Mouse (Mus musculus) hindbrain, postnatal 0 days (tissue): Measurements from ENCODE around the gene Klhl26. TPM values are rescaled to one million over a fixed set of nuclear protein-coding genes. Genes with fewer than 3 reads are reported as not detected.

Experiments used
- ATAC-seq: fragments of 200-750 bp; cut with Nextera tagmentation; 2 replicates; pipeline ENCODE4 v1.8.0; 2017; ENCODE audit warnings: mild to moderate bottlenecking, moderate TSS enrichment, moderate library complexity
- DNase-seq: peaks from one replicate; pipeline ENCODE4 v3.0.0-alpha.2; 2015; ENCODE audit warnings: low spot score
- H3K27ac ChIP-seq: fragments of 300-500 bp; sonication (generic); 2 replicates; pipeline ENCODE4 v1.5.1; 2014; ENCODE audit warnings: mild to moderate bottlenecking
- H3K27me3 ChIP-seq: fragments of 300-500 bp; sonication (generic); 2 replicates; pipeline ENCODE4 v1.6.1; 2014; ENCODE audit warnings: low read length, mixed read lengths; ENCODE audit not compliant: insufficient read depth
- H3K36me3 ChIP-seq: fragments of 300-500 bp; sonication (generic); 2 replicates; pipeline ENCODE4 v1.6.1; 2014; ENCODE audit warnings: low read length, mixed read lengths; ENCODE audit not compliant: insufficient read depth
- H3K4me1 ChIP-seq: fragments of 300-500 bp; sonication (generic); 2 replicates; pipeline ENCODE4 v1.6.1; 2014; ENCODE audit warnings: antibody characterized with exemption, low read length, mixed read lengths; ENCODE audit not compliant: insufficient read depth
- H3K4me2 ChIP-seq: fragments of 300-500 bp; sonication (generic); 2 replicates; pipeline ENCODE4 v1.6.1; 2014; ENCODE audit warnings: low read depth, mild to moderate bottlenecking, low read length, moderate library complexity, mixed read lengths
- H3K4me3 ChIP-seq: fragments of 300-500 bp; sonication (generic); 2 replicates; pipeline ENCODE4 v1.5.1; 2014; ENCODE audit warnings: low read length
- H3K9ac ChIP-seq: fragments of 300-500 bp; sonication (generic); replicated peaks from 2 replicates; pipeline ENCODE4 v1.6.1; 2014; ENCODE audit warnings: mild to moderate bottlenecking, low read length, moderate library complexity, mixed read lengths
- H3K9me3 ChIP-seq: fragments of 300-500 bp; sonication (generic); 2 replicates; pipeline ENCODE4 v1.6.1; 2016; ENCODE audit warnings: low read length, mixed read lengths
- CTCF ChIP-seq: IDR thresholded peaks from 2 replicates; pipeline ENCODE4 v1.5.1; 2016; ENCODE audit warnings: antibody characterized with exemption, control low read depth, low read depth
- WGBS: fragments of 180-500 bp; shearing (Covaris S2); extraction: QIAGEN DNeasy Blood & Tissue Kit; methylation state at CpG from one replicate; pipeline ENCODE4 v1.1.7; 2014; 5-methylcytosine and 5-hydroxymethylcytosine counted together
- polyA plus RNA-seq: library from polyadenylated mRNA; unstranded; fragments of >200 nt; fragmentation: Nextera tagmentation; extraction: Ambion mirVana; gene quantifications from 2 replicates; pipeline ENCODE4 v1.2.1, GENCODE M21; 2015
- total RNA-seq: library from RNA; depleted of rRNA; stranded (reverse); fragments of >200 nt; gene quantifications from 2 replicates; pipeline ENCODE4 v1.2.3, GENCODE M21; 2014; rRNA removed

The Klhl26 gene
- total RNA-seq: 61.8 and 65.4 TPM in 2 replicates
- polyA plus RNA-seq: 33.6 and 35.8 TPM in 2 replicates

DNA sequence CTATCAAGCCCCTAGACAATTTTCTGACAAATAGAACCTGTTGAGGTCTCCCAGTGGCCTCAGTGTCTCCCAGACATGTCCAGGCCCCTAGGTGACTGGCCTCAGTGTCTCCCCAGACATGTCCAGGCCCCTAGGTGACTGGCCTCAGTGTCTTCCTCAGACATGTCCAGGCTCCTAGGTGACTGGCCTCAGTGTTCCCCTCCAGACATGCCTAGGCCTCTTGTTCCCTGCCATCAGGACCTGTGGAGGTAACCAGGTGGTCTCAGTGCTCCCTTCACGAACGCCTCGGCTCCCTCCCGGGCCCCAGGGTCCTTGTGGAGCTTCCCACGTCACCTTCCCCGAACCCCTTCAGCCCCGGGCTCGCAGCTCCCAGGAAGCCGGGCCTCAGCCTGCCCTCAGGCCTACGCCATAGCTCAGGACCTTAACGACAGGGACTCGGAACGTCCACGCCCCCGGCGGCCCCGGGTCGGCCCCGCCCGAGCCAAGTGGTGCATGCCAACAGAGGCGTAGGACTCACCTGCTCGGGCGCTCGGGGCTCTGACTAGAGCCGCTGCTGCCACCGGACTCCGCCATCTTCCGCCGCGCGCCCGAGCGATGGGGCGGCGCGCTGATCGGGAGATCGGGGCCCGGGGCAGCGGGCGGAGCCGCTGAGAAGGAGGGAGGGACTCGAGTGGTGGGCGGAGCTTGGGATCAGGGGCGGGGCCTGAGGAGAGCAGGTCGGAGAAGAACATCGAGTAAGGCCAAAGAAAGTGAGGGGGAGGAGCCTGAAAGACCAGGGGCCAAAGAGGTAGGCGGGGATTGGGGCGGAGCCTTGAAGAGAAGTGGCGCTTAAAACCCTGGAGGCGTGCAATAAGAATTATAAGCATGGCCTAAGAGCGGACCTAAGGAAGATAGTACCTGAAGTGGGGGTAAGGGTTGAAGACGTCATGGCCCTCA lies at the start of gene Klhl26:
Gene Klhl26 (minus strand): TSS at position 636 of the 936 bp plus-strand sequence.
- no peak for TF ChIP-seq CTCF
- no peaks in the 10 kb centered on the region for H3K36me3 ChIP-seq
- under 1% methylated on average over 53 of the region's 53 CpGs for WGBS
- peak within 1 kb of the TSS; percentile 43; the same call in 1 of the 2 replicates for H3K27ac ChIP-seq
- peak within 1 kb of the TSS; percentile 93 for H3K4me2 ChIP-seq
- DNase-seq (peak; percentile 93), ATAC-seq (peak; percentile 92)
- H3K4me1 ChIP-seq: peaks cover 14% of the 10 kb centered on the region; the same call in 1 of the 2 replicates
- H3K9me3 ChIP-seq: no peaks in the 10 kb centered on the region
- peak within 1 kb of the TSS; percentile 81 for H3K9ac ChIP-seq
- H3K4me3 ChIP-seq: peak within 1 kb of the TSS; percentile 69
- H3K27me3 ChIP-seq: 0 out of 2 replicates have a peak, but pooled peaks cover 3% of the 10 kb centered on the region

DNA sequence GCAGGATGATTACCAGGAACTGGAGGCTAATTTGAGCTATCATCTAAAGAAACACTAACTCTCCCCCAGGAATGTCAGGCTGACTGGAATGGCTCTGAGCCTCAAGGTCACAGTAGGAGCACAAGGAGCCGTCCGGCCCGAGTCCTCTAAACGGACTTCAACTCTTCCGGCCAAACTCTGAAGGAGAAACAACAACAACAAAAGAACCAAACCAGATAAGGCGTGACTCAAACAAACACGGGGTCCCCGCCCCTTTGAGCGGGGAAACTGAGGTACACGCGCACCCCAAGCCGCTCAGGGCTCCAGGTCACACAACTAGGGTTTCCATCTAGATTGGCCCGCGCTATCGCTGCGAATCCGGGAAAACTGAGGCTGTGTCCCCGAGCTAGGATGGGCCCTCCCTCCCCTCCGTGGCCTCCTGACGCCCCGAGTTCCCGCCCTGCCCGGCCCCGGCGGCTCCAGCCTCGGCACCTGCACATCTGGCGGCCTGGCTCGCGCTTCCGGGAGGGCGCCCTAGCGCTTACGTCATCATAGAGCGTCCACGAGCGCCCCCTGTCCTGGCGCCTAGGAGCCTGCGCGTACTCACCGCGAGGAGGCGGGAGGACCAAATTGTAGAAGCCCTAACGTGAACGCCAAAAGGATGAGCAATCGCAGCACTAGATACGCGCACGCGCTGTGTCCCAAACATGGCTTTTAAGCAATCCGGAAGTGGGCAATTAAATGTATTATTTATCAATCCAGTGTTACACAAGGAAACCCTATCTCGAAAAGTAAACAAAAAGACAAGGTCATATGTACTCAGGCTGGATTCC lies 46.0 kb upstream of the Klhl26 start:
- peak overlapping the region; percentile 89 for H3K4me3 ChIP-seq
- peak; percentile 99 for DNase-seq
- H3K9me3 ChIP-seq: no peaks in the 10 kb centered on the region
- no peaks in the 10 kb centered on the region for H3K27me3 ChIP-seq
- 0 out of 2 replicates have a peak, but pooled peaks cover 9% of the 10 kb centered on the region for H3K4me1 ChIP-seq
- H3K27ac ChIP-seq: peak overlapping the region; percentile 90
- under 1% methylated on average over 50 of the region's 51 CpGs for WGBS
- ATAC-seq: peak; percentile 88
- peaks cover 6% of the 10 kb centered on the region; the same call in 1 of the 2 replicates for H3K36me3 ChIP-seq
- peak overlapping the region; percentile 65 for H3K9ac ChIP-seq
- TF ChIP-seq CTCF: peak; percentile 75
- peak overlapping the region; percentile 92 for H3K4me2 ChIP-seq

DNA sequence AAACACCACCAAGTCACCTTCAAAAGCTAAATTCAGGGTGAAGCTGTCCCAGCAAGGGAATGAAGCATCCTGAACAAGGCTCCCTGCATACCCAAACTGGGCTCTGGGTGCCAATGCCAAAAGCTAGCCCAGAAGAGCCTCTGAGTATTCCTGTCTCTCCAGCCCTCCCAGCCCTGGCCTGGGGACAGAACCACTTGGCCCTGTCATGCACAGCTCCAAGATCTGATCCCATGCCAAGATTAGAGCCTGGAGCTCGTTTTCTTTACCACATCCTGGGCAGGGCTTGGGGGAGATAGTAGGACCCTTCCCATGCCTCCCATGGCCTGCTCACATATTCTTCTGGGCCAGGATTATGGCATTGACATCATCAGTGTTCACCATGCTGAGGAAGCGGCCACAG lies 42.8 kb upstream of the Klhl26 start:
- Histone ChIP-seq H3K4me1 (0 out of 2 replicates have a peak, but pooled peaks cover 9% of the 10 kb centered on the region), H3K4me3 (no peak overlapping the region), H3K4me2 (no peak overlapping the region), H3K9me3 (no peaks in the 10 kb centered on the region), H3K9ac (no peak overlapping the region), H3K27ac (no peak overlapping the region), H3K27me3 (no peaks in the 10 kb centered on the region), H3K36me3 (peaks cover 10% of the 10 kb centered on the region; the same call in 1 of the 2 replicates)
- ATAC-seq (no peak), DNase-seq (no peak)
- 60% methylated on average over 2 of the region's 2 CpGs for WGBS
- no peak for TF ChIP-seq CTCF

DNA sequence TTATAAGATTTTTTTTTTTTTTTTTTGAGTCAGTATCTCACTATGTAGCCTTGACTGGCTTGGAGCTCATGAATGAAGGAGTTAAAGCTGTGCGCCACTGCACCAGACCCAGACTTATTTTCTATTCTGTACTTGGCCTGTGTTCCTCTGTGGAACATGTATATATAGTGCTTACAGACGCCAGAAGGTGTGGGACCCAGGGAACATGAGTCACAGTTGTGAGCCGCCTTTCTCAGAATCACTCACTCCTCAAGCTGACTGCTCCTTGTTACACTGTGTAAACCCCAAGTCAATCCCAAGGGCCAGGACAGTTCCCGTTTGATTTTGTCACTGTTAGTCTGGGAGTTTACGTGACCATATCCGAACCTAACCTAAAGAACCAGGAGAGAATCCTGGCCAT lies 42.3 kb upstream of the Klhl26 start:
- no peak overlapping the region for H3K4me3 ChIP-seq
- H3K9ac ChIP-seq: no peak overlapping the region
- WGBS: 90% methylated on average over 6 of the region's 6 CpGs
- no peak for TF ChIP-seq CTCF
- no peak for ATAC-seq
- no peak overlapping the region for H3K4me2 ChIP-seq
- no peaks in the 10 kb centered on the region for H3K9me3 ChIP-seq
- DNase-seq: no peak
- no peaks in the 10 kb centered on the region for H3K27me3 ChIP-seq
- 0 out of 2 replicates have a peak, but pooled peaks cover 9% of the 10 kb centered on the region for H3K4me1 ChIP-seq
- H3K36me3 ChIP-seq: peaks cover 10% of the 10 kb centered on the region; the same call in 1 of the 2 replicates
- no peak overlapping the region for H3K27ac ChIP-seq

DNA sequence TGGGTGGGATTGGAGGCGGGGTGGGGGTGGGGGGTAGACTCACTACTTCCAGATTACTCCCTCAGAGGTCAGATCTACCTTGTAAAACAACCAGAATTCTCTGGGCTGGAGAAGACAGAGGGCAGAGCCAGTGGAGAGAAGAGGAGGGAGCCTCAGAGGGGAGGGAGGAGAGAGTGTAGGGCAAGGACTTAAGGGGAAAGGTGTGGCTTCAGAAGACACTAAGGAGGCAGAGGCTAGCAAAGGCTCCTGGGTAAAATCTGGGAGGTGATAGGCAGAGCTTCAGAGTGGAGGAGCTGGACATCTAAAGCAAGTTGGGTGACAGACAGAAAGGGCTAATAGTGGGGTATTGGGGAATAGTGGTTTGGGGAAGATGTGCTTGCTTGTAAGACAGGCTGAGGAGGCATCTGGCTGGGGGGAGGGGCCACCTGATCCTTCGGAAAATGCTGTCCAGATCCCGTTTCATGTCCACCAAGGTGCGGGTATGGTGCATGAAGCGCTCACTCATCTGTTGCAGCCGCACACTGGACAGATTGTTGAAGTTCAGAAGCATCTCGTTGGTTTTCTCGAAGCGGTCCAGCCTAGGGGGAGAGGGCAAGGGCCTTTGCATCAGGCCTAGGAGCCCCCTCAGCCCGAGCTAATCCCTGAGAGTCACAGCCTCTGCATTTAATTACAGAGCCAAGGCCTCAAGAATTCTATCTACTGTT lies 41.3 kb upstream of the Klhl26 start:
- 82% methylated on average over 10 of the region's 10 CpGs for WGBS
- Histone ChIP-seq H3K27ac (no peak overlapping the region), H3K4me3 (no peak overlapping the region)

DNA sequence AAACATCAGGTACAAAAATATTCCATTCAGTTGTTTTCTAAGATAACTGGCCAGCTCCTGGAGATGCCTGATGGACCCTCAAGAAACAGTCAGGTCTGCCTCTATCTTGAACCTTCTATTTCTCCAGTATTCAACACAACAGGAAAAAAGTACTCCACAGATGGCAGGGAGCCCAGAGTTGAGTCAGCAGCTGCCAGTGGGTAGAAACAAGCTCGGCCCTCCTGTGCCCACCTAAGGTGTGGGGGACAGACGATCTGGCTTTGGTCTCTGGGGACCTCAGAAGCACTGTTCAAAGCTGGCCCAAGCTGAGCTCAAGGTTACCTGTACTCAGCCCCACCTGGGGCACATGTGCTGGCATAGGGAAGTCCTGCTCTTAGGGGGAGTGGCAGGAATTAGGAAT lies 36.7 kb upstream of the Klhl26 start:
- no peak overlapping the region for H3K4me2 ChIP-seq
- H3K36me3 ChIP-seq: peaks cover 13% of the 10 kb centered on the region; the same call in 1 of the 2 replicates
- no peak overlapping the region for H3K4me3 ChIP-seq
- H3K9me3 ChIP-seq: no peaks in the 10 kb centered on the region
- no peaks in the 10 kb centered on the region for H3K27me3 ChIP-seq
- no peak overlapping the region for H3K9ac ChIP-seq
- H3K27ac ChIP-seq: no peak overlapping the region
- DNase-seq (no peak), ATAC-seq (no peak)
- WGBS: 43% methylated on average over 2 of the region's 2 CpGs
- peaks cover 4% of the 10 kb centered on the region; the same call in 1 of the 2 replicates for H3K4me1 ChIP-seq
- no peak for TF ChIP-seq CTCF

More for the DNA sequence above, 41.3 kb upstream of the Klhl26 start:
- H3K4me1 ChIP-seq: 0 out of 2 replicates have a peak, but pooled peaks cover 5% of the 10 kb centered on the region
- H3K9me3 ChIP-seq: no peaks in the 10 kb centered on the region
- no peak overlapping the region for H3K9ac ChIP-seq
- DNase-seq: no peak
- no peak for ATAC-seq
- no peak for TF ChIP-seq CTCF
- peaks cover 10% of the 10 kb centered on the region; the same call in 1 of the 2 replicates for H3K36me3 ChIP-seq
- no peaks in the 10 kb centered on the region for H3K27me3 ChIP-seq
- H3K4me2 ChIP-seq: no peak overlapping the region
